Mouse (Mus musculus): ENCODE data around the gene Plin3. TPM values are rescaled to one million over a fixed set of nuclear protein-coding genes. Genes with fewer than 3 reads are reported as not detected.

The Plin3 gene
- 10.9 TPM for total RNA-seq (2023)

DNA sequence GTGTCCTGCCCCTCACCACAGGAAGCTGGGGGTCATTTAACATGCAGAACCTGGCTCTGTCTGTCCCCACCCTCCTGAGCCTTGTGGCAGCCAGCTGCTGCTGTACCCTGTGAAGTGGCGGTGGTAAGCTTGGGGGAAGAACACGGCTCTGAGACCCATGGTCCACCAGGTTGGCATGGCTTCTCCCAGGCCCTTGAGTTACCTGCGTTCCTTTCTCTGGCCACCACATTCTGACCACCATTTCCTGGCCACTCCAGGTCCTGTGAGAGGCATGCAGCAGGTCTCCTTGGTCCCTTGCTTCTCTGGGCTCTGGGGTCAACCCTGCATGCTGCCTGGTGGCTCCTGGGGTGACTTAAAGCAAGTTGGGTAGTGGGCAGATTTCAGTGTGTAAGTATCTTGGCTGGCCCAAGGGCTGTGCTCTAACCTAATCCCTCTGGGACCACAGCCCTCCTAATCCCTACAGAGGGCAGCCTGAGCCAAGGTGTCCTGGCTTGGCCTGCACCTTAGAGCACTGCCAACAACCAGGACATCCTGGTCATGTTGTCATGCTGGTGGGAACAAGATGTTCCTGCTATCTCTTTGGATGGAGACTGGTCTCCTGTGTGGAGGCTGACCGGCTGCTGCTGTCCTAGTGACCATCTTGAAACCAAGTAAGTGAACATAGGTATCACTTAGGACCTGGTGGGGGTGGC lies at the start of gene Plin3:
Plin3 (minus strand) TSS at position 343 of the 692 bp plus-strand sequence.

DNA sequence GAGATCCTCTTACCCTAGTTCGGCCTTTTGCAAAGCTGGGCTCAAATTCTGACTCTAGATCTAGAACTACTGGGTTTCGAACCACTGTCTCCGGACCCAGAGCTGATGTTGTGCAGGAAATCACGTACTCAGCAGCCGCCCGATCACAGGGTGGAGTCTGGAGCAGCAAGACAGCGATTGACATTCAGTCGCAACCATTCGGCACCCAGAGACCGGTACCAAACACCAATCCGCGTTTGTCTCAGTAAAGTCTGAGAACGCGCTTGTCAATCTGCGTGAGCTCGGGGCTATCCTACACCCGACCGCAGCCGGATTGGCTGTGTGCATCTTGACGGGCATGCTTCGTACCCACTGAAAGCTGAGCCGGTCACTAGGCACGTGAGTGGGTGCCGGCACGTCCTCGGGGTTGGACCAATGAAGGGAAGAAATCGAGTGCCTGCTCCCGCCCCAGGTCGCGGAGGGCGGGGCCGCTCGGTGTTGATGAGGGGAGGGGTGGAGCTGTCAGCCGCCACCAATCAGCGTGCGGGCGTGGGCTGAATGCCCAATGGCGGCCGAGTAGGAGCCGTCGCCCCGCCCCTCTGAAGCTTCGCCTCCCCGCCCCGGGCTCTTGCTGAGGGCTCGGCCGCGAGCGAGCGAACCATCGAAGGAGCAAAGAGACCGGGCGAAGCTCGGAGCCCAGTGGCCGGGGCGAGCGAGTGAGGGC lies 32.9 kb upstream of the Plin3 start, which contains the start of gene Kdm4b:
Kdm4b (plus strand) TSS at position 613 of the 703 bp plus-strand sequence.

DNA sequence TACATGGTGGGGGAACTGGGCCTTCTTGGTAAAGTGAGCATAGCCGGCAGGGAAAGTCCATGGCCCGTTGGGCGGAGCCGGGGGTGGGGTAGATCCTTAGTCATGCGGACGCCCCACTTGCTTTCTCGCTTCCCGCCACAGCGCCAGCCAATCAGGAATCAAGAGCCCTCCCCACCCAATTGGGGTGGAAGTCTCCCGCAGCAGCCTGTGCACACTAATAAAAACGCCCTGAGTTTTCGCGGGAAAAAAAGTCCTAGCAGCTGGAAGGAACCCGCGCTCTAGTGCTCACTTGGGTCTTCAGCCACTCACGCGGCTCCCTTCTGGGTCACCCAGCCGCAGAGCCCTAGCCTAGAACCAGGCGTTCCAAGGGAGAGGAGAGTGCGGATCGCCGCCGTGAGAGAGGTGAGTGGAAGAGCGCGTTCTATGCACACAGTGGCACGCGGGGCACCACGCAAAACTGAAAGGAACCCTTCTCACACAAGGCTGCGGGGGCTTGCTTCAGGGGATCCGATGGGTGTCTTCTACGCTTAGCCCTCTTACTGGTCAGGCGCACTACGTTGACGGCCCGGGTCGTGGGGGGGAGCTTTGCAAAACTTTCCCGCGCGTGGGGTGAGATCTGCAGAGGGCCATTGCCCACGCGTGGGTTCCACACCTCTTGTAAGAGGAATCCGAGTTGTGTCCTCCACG lies 10.6 kb upstream of the Plin3 start, which contains the start of gene Uhrf1:
Uhrf1 (plus strand) TSS at position 162 of the 687 bp plus-strand sequence.

DNA sequence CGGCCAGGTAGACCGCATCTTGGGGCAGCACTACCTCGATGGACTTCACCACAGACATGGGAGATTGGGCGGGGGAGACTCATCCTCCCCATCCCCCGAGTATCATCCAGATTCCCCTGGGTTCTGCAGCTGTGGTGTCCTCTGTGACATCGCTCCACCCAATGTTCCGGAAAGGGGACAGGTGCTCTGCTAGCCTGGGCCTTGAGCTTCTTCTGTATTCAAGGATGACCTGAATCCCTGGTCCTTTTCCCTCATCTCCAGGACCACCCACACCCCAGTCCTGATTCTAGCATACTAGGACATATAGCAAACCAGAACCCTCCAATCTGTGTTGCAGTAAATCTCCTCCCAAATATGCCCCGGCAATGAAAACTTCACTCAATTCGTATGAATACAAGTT lies 7.5 kb upstream of the Plin3 start, which contains the start of gene Arrdc5:
Arrdc5 (minus strand) TSS at position 101 of the 400 bp plus-strand sequence.

DNA sequence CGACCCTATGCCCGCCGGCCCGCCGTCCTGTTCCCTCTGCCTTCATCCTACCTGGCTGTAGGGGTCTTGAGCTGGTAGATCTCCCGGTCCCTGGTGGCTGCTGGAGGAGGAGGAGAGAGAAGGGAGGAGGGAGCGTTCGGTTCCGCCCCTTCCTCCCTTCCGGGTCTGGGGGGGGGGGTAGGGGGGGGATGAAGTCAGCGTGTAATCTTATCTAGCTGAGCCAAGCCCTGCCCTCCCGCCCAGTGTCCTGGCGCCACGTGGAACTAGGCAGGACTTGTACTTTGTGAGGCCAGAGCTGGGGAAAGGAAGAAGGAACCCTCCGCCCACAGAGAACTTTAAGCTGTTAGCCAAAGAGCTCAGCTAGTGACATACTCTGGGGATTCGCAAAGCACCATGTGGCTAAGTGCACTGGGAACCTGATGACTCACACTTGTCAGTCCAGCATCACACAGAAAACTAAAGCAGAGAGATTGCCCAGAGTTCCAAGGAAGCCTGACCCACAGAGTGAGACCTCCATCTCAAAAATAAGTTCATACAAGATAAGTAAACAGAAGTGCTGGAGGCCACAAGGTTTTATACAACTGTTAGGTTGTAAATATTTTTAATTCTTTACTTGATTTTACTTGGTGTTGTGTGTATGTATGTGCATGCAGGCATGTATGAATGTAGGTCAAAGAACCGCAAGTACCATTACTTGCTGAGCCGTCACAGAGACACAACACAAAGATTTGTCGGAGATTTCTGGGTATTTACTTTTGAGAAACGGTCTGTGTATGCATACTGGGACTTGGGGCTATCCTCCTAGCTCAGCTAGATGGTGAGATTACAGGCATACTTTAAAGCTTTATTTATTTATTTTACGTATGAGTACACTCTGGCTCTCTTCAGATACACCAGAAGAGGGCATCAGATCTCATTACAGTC lies 15.8 kb downstream of the Plin3 start, which contains the start of gene Ticam1:
Ticam1 (minus strand) TSS at position 144 of the 924 bp plus-strand sequence.

DNA sequence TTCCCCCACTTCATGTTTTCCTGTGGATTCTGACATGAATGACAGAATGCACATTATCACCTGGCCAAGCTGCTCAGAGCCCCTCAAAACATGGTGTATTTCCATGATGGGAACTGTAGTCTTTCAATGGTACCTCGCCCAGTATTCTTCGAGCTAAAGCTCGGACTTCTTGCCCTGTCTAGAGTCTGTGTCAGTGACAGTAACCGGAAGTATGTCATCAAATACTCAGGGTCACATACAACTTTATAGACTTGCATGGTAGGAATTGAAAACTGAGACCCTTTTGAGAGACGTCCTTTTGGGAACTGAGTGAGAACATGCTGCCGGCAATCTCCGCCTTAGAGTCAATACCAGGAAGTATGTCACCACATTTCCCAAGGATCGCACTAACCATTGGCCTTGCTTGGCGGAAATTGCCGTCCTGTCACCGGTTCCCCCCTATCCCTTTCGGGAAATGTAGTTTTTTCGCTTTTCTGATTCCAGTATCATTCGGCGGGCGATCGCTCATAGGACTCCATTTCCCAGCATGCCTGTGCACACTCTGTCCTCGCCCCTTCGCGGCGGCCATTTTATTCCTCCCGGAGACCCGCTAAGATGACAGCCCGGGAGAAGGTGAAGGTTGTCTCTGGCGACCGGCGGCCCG lies 36.3 kb downstream of the Plin3 start, which contains the start of gene Fem1a:
Fem1a (plus strand) TSS at position 572 of the 643 bp plus-strand sequence.

Other genes starting within 250 kb of the Plin3 start
- gene Ubxn6, start 217.8 kb downstream of the Plin3 start, total RNA-seq (2023) = 74.7 TPM
- gene Hdgfl2, start 213.2 kb downstream of the Plin3 start, total RNA-seq (2023) = 124 TPM
- not detected for gene Plin4, start 183.1 kb downstream of the Plin3 start, total RNA-seq (2023)
- not detected for gene Plin5, start 175.3 kb downstream of the Plin3 start, total RNA-seq (2023)
- not detected for gene Lrg1, start 170.9 kb downstream of the Plin3 start, total RNA-seq (2023)
- 0.24 TPM for gene Sema6b, start 152.5 kb downstream of the Plin3 start, total RNA-seq (2023)
- gene Tnfaip8l1, start 130.4 kb downstream of the Plin3 start, total RNA-seq (2023) = 17.3 TPM
- gene Mydgf, start 109.0 kb downstream of the Plin3 start, total RNA-seq (2023) = 50.6 TPM
- gene Dpp9, start 74.0 kb downstream of the Plin3 start, total RNA-seq (2023) = 48.0 TPM
- gene Fem1a, start 36.1 kb downstream of the Plin3 start, total RNA-seq (2023) = 22.6 TPM
- gene Ticam1, start 16.1 kb downstream of the Plin3 start, total RNA-seq (2023) = 10.6 TPM
- gene Arrdc5, start 7.4 kb upstream of the Plin3 start, total RNA-seq (2023) = not detected
- 3.9 TPM for gene Uhrf1, start 10.4 kb upstream of the Plin3 start, total RNA-seq (2023)
- 77.4 TPM for gene Kdm4b, start 33.2 kb upstream of the Plin3 start, total RNA-seq (2023)
- 11.4 TPM for gene Ptprs, start 183.6 kb upstream of the Plin3 start, total RNA-seq (2023)
- not detected for gene Znrf4, start 219.6 kb upstream of the Plin3 start, total RNA-seq (2023)

Data from CD4-positive naive resting alpha-beta T cell, adult 57 days (primary cell).